Comparison of ENCODE assay signal across 18 mouse cellular contexts in the genomic region with DNA sequence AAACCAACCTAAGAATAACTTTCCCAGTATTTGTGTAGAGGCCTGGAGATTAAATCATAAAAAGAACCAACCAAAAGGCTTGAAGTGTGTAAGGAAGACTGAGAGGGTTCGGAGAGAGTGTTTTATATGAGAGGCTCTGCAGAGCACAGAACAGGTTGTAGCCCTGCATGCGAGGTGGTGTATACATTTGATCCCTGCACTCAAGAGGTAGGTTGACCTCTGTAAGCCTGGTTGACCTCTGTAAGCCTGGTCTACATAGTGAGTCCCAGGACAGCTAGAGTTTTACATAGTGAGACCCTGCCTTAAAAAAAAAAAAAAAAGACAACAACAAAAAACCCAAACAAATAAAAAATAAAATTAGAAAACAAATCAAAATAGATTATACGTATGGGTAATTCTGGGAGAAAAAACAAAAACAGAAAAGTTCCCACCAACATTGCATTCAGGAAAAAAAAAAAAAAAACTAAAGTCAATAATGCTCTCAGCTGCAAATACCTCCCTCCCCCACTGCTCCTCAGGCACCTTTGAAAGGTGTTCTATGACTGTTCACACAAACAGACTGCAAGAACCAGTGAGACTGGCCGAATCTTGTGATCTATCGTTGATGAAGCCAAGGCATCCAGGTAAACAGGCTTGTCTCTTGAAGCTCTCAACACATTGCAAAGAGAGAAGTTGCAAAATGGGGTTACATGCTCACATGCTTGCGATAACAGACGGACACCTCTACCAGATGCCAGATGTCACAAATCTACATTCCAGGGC. TPM values are rescaled to one million over a fixed set of nuclear protein-coding genes. Genes with fewer than 3 reads are reported as not detected.
DNase-seq lines count a peak whose midpoint lies in the region; ATAC-seq and TF ChIP-seq lines count a peak whose summit lies in the region.
"Had no signal": no experiment of that assay in that cellular context is flagged by ENCODE, and none has a peak within 500 bp of the region (broad histone marks: within the 10 kb centered on the region; RNA-seq: fewer than 3 reads in every experiment).

No protein-coding gene starts in this region.

- peaks cover 15% of the 10 kb centered on the region for H3K4me1 ChIP-seq in kidney, embryonic 15.5 days
- H3K4me1 ChIP-seq in testis, adult 2 months (ENCODE audit: control insufficient read depth, insufficient read depth, low read length) = no peaks in the 10 kb centered on the region
- peaks cover 7% of the 10 kb centered on the region for H3K4me1 ChIP-seq in liver, postnatal 0 days (ENCODE audit: insufficient read depth)
- H3K4me1 ChIP-seq: midbrain, embryonic 15.5 days had no signal

- ATAC-seq in kidney, embryonic 15.5 days (replicated peaks; ENCODE audit: low FRiP score) = 0 out of 2 replicates have a peak, but pooled peaks have one; percentile 53
- ATAC-seq in liver, postnatal 0 days = peak; percentile 29; the same call in 1 of the 2 replicates
- ATAC-seq: activated CD4-positive, CD25-positive, alpha-beta regulatory T cell, adult 4 months; forebrain, postnatal 0 days; midbrain, embryonic 15.5 days had no signal

- H3K27me3 ChIP-seq in kidney, embryonic 15.5 days = no peaks in the 10 kb centered on the region
- no peaks in the 10 kb centered on the region for H3K27me3 ChIP-seq in testis, adult 2 months (ENCODE audit: control insufficient read depth, insufficient read depth, low read length)
- H3K27me3 ChIP-seq in liver, postnatal 0 days (ENCODE audit: insufficient read depth, low read length) = no peaks in the 10 kb centered on the region
- H3K27me3 ChIP-seq: embryonic facial prominence, embryonic 13.5 days; heart, embryonic 12.5 days; megakaryocyte, embryonic 14.5 days; midbrain, embryonic 15.5 days; Patski had no signal

- H3K36me3 ChIP-seq in kidney, embryonic 15.5 days = no peaks in the 10 kb centered on the region
- no peaks in the 10 kb centered on the region for H3K36me3 ChIP-seq in testis, adult 2 months (ENCODE audit: control insufficient read depth, insufficient read depth, low read length)
- no peaks in the 10 kb centered on the region for H3K36me3 ChIP-seq in liver, postnatal 0 days (replicated peaks; ENCODE audit: insufficient read depth, low read length)
- H3K36me3 ChIP-seq: embryonic facial prominence, embryonic 13.5 days; heart, embryonic 12.5 days; midbrain, embryonic 15.5 days had no signal

- no peaks in the 10 kb centered on the region for H3K9me3 ChIP-seq in kidney, embryonic 15.5 days (replicated peaks)
- H3K9me3 ChIP-seq in liver, postnatal 0 days (ENCODE audit: low read length) = no peaks in the 10 kb centered on the region
- H3K9me3 ChIP-seq: embryonic facial prominence, embryonic 13.5 days; heart, embryonic 12.5 days; megakaryocyte, embryonic 14.5 days; midbrain, embryonic 15.5 days had no signal

- WGBS in kidney, embryonic 15.5 days = 77% methylated on average over 7 of the region's 7 CpGs
- 55% methylated on average over 7 of the region's 7 CpGs for WGBS in liver, postnatal 0 days (ENCODE audit: insufficient replicate concordance)

- no peak overlapping the region for H3K9ac ChIP-seq in kidney, embryonic 15.5 days
- H3K9ac ChIP-seq in liver, postnatal 0 days (replicated peaks) = no peak overlapping the region
- H3K9ac ChIP-seq: embryonic facial prominence, embryonic 13.5 days; forebrain, postnatal 0 days; heart, embryonic 12.5 days; midbrain, embryonic 15.5 days had no signal

- TF ChIP-seq CTCF in testis, adult 2 months (IDR thresholded peaks at IDR 0.05; ENCODE audit: control insufficient read depth, insufficient read depth, insufficient replicate concordance, low read depth, low read length) = no peak
- no peak for TF ChIP-seq CTCF in liver, postnatal 0 days (IDR thresholded peaks at IDR 0.05; ENCODE audit: low read depth)

- no peak overlapping the region for H3K4me2 ChIP-seq in kidney, embryonic 15.5 days
- H3K4me2 ChIP-seq in liver, postnatal 0 days (ENCODE audit: low read depth, low read length) = 0 out of 2 replicates have a peak overlapping the region, but pooled peaks have one; percentile 3
- H3K4me2 ChIP-seq: embryonic facial prominence, embryonic 13.5 days; heart, embryonic 12.5 days; midbrain, embryonic 15.5 days had no signal

- no peak overlapping the region for H3K4me3 ChIP-seq in kidney, embryonic 15.5 days (replicated peaks)
- H3K4me3 ChIP-seq in testis, adult 2 months (ENCODE audit: control insufficient read depth, low read depth, low read length) = peak overlapping the region; percentile 39; the same call in 1 of the 2 replicates
- H3K4me3 ChIP-seq in liver, postnatal 0 days (ENCODE audit: low read depth, low read length) = no peak overlapping the region
- H3K4me3 ChIP-seq: embryonic facial prominence, embryonic 13.5 days; heart, embryonic 12.5 days; megakaryocyte, embryonic 14.5 days; midbrain, embryonic 15.5 days had no signal

- no peak for TF ChIP-seq EP300 in liver, postnatal 0 days (IDR thresholded peaks at IDR 0.05; ENCODE audit: low read depth)

- no peak for DNase-seq in kidney, postnatal 25 days
- DNase-seq in testis, postnatal 14 days (ENCODE audit: low spot score) = no peak
- no peak for DNase-seq in liver, postnatal 0 days
- no peak for DNase-seq in left cerebral cortex, adult 18-20 months (ENCODE audit: low spot score in 2 of 2)
- no peak for DNase-seq in ovary, postnatal 36 days (ENCODE audit: low spot score)
- DNase-seq: cerebellum, adult 11-12 months; forebrain, postnatal 0 days; heart, postnatal 36 days; spleen, adult 18-20 months had no signal

- H3K27ac ChIP-seq in kidney, embryonic 15.5 days = peak overlapping the region; percentile 34; the same call in 1 of the 2 replicates
- H3K27ac ChIP-seq in testis, adult 2 months (ENCODE audit: control insufficient read depth, insufficient read depth, low read depth, low read length) = no peak overlapping the region
- peak overlapping the region; percentile 57; the same call in 1 of the 2 replicates for H3K27ac ChIP-seq in liver, postnatal 0 days (ENCODE audit: low read depth)
- H3K27ac ChIP-seq: embryonic facial prominence, embryonic 13.5 days; hindbrain, postnatal 0 days; midbrain, embryonic 15.5 days had no signal

- TF ChIP-seq POLR2A in testis, adult 2 months (IDR thresholded peaks at IDR 0.05; ENCODE audit: control insufficient read depth, low read depth, low read length) = no peak

RNA-seq across cellular contexts. Expression of gene Med4, which starts 57.3 kb away (rescaled TPM):
- 89.4 and 91.6 TPM in 2 replicates for polyA plus RNA-seq in kidney, embryonic 15.5 days (2015; fragmentation: Nextera tagmentation; extraction: Ambion mirVana)
- polyA plus RNA-seq in testis, adult 2 months (2012; rRNA removed) = 19.5 and 24.5 TPM in 2 replicates
- polyA plus RNA-seq in liver, postnatal 0 days (2015; fragmentation: Nextera tagmentation; extraction: Ambion mirVana) = 18.7 and 20.4 TPM in 2 replicates
- 10 to 100 TPM; 28.3 to 32.3 TPM for total RNA-seq in left cerebral cortex, adult 18-20 months (2021)
